Mouse (Mus musculus) left cerebral cortex, postnatal 10 days (tissue): ENCODE results near the gene Itgb8. TPM values are rescaled to one million over a fixed set of nuclear protein-coding genes. Genes with fewer than 3 reads are reported as not detected.

ENCODE experiments used
- DNase-seq, 2 experiments: peaks; one replicate each; pipeline ENCODE4 v3.0.0; 2021 to 2022; ENCODE audit warnings: low spot score in 2 of 2, mixed read lengths in 1 of 2; ENCODE audit errors: extremely low spot score in 1 of 2
- intact Hi-C: fragments of 180-260 bp; cut with DNase I; formaldehyde crosslinking; loops from one replicate; pipeline ENCODE4 v1.15.1; 2025
- total RNA-seq, 2 experiments: library from RNA; stranded (reverse); gene quantifications; 2 replicates each; pipeline ENCODE4 v1.2.3; 2021

Gene Itgb8
- total RNA-seq, 2 experiments from 2014 or later, result 36.7 to 38.0 TPM

GRCm38 (mm10) chr12:119211533-119211932 lies 27.1 kb downstream of the Itgb8 start:
- no peak for DNase-seq
- intact Hi-C loops, result no loop called here

DNA sequence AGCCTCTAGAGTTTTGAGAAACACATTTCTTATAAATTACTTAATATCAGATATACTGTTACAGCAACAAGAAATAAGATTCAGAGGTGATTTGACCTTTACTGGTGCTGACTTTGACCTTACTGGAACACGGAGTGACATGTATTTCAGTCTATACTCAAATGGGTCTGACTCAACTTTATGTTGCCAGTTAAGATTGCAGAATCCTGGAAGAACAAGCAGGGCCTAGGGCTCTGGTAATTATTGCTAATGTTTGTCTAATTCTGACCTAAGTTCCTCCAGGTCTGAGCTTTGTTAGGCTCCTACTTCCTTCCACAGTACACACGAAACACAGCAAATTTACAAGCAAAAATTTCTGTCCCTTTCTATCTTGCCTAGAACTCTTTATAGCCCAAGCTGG lies 28.0 kb downstream of the Itgb8 start:
- no peak for DNase-seq
- intact Hi-C loops, result no loop called here

- intact Hi-C loops, result no loop called here
- no peak for DNase-seq
These were observed 28.6 kb downstream of the Itgb8 start for GRCm38 (mm10) chr12:119210073-119210425.

DNA sequence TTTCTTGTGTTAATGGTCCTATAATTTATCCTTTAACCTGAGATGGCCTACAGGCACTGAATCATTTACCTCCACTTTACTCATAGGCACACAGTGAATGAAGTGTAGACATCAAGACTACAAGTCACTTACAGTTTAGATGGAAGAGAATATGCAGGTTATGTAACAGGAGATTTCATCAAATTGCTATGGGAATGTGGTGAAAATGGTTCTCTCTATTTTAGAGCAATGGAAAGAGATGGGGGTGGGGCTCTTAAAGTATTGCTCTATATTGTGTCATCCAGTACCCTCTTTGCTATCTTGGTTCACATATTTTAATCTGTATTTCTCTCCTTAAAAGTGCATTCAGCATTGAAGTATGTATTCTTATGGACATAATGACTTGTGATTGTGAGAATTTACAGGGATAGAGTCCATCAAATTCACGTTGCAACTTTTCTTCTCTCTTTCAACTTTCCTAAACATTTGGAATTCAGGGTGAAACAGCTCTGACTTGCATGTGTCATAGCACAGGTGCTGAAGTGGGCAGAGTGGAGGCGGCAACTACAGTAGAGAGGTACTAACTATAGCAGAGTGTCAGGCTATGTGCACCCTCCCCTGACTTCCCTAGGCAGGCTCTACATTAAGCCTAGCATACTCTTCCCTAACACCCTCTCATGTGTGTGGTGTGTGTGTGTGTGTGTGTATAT lies 29.1 kb downstream of the Itgb8 start:
- peak in 1 of 2 experiments; percentile 23 for DNase-seq
- intact Hi-C loops, result no loop called here

- intact Hi-C loops, result no loop called here
- no peak for DNase-seq
These were observed 31.2 kb downstream of the Itgb8 start for GRCm38 (mm10) chr12:119207464-119207801.

- intact Hi-C loops, result no loop called here
- peak; percentile 75 to 76 for DNase-seq
These were observed 31.7 kb downstream of the Itgb8 start for GRCm38 (mm10) chr12:119206711-119207463.

- DNase-seq, result no peak
- intact Hi-C loops, result no loop called here
These were observed 34.2 kb downstream of the Itgb8 start for GRCm38 (mm10) chr12:119204411-119204810.

DNA sequence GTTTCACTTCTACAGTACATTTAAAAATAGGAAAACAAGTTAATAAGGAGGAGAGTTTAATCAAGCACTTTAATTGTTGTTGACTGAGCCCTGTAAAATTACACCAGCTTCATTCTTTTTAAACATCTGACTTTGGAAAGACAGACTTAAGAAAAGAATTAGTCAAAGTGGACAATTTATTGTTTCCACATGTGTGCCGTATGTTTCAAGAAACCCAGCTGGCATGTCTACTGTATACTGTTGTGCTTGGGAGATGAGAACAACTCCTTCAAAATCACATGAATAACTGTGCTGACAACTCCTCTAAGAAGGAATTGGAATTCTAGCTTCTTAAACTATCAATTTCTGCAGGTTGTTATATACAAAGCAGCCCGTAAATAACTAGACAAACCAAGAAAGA lies 35.8 kb downstream of the Itgb8 start:
- no peak for DNase-seq
- intact Hi-C loops, result no loop called here

DNA sequence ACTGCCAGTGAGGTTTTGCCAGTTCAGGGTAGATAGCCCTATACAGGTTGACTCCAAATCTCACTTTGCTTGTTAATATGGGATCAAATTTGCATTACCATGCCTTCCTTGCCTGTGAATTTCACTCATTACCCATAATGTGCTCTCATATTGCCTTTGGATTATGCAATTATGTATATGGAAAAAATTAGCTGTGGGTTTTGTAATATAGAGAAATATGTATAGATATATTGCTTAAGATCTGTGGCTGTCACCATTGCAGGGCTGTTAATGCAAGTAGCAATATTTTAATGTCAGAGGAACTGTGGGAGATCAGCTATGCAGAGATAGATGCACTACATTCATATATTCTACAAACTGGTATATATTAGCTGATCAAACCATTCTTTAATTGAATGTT lies 43.5 kb downstream of the Itgb8 start:
- no peak for DNase-seq
- intact Hi-C loops, result no loop called here

DNA sequence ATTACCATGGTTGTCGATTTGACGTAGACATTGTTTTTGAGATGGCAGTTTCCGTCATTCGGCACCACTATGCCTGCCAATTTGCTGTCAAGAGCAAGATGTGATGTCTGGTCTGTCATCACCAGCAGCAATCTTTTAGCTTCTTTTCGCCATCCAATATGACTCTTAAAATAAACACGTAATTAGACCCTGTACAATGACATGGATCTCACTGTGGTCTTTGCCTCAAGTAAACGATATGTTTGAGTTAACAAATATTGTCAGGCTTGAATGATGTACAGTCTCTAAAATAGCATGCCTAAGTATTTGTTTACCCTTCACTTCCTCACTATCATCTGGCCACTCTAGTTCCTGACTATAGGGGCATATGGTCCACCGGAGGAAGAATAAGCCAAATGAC lies 48.8 kb downstream of the Itgb8 start:
- intact Hi-C loops, result no loop called here
- no peak for DNase-seq

- intact Hi-C loops, result no loop called here
- no peak for DNase-seq
These were observed 53.2 kb downstream of the Itgb8 start for GRCm38 (mm10) chr12:119185441-119185840.

DNA sequence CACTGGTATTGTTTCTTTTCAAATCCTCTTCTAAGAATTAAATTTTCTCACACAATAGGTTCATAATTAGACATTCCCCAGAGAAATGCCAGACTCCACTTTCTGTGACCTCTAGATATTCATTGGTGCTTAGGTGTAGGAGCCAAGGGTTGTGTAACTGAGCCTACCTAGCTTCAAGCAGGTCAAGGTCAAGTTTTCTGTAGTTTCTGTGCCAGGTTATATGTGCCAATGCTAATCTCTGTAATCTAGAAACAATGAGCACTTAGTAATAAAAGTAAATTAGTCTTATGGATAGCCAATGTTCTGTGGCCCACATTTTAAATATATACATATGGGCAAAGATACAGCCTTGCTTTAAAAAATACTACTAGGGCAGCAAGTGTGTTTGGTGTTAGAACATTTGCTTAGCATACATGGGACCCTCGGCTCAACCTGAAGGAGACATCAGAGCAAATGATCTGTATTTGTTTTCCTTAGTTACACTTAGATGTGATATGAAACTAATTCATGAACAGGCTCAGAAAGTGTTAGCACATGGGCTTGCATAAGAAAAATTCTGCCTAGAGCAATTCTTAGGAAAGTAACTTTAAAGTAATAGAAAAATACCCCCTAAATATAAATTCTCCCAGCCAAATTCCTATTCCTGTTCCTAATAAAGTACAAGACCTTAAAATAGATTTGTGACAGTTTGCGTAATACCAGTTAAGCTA lies 56.2 kb downstream of the Itgb8 start:
- DNase-seq, result no peak
- intact Hi-C loops, result no loop called here

- DNase-seq, result no peak
- intact Hi-C loops, result no loop called here
These were observed 62.6 kb downstream of the Itgb8 start for GRCm38 (mm10) chr12:119176017-119176416.

DNA sequence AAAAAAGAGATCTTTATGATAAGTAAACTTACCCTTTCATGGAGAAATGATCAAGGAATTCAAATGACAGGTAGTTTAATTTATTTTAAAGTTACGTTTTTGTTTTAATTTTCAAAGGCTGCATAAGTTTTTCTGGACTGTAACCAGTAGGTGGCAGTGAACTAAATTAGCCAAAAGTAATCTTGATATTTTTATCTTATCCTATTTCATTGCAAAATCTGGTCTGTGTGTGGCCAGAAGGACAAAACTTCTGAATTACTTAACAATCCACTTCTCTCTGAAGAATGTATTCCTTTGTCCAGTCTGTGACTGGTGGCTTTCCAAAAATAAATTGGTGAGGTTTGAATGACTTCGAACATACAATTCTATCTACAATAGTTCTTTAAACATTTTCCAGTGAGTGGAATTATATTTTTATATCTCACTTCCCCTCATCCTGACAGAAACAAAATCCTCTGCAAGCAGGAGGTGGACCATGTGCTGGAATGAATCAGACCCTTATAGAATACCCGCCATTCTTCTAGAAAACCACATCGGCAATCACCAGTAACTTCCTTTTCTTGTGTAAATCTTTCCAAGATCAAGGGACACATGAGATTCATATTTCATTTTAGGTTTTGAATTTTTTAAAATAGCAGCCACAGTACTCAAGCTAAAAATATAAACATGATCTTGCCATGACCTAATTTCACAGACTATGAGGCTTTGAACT lies 68.6 kb downstream of the Itgb8 start:
- DNase-seq, result no peak
- intact Hi-C loops, result loop anchor here (10.0 kb wide), 1 partner anchor 135 kb away; no protein-coding TSS in a partner anchor

GRCm38 (mm10) chr12:119169143-119169542 lies 69.5 kb downstream of the Itgb8 start:
- intact Hi-C loops, result loop anchor here (10.0 kb wide), 1 partner anchor 134 kb away; no protein-coding TSS in a partner anchor
- no peak for DNase-seq

- no peak for DNase-seq
- intact Hi-C loops, result loop anchor here (10.0 kb wide), 1 partner anchor 130 kb away; no protein-coding TSS in a partner anchor
These were observed 73.5 kb downstream of the Itgb8 start for GRCm38 (mm10) chr12:119165115-119165514.

GRCm38 (mm10) chr12:119164672-119165071 lies 73.9 kb downstream of the Itgb8 start:
- DNase-seq, result peak in 1 of 2 experiments; percentile 25
- intact Hi-C loops, result loop anchor here (10.0 kb wide), 1 partner anchor 130 kb away; no protein-coding TSS in a partner anchor

DNA sequence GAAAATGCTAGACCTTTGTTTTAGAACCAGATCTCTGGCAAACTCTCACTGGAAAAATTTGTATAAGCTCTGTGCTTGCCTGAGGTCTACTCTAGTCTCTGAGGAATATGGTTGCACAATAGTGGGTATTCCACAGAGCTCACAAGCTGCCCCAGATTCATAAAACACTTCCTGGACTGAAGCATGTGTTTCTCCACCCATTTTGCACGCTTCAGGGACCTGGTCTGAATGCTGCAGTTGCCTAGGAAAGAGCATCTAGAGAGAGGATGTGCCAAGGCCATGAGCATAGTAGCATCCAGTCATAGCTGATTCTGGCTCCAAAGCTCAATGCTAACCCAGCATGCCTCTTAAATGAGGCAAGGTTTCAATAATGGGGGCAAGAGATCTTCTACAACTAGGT lies 74.4 kb downstream of the Itgb8 start:
- DNase-seq, result peak in 1 of 2 experiments; percentile 19
- intact Hi-C loops, result loop anchor here (10.0 kb wide), 1 partner anchor 129 kb away; no protein-coding TSS in a partner anchor

GRCm38 (mm10) chr12:119160786-119161185 lies 77.8 kb downstream of the Itgb8 start:
- no peak for DNase-seq
- intact Hi-C loops, result loop anchor here (10.0 kb wide), 1 partner anchor 126 kb away; no protein-coding TSS in a partner anchor
